Mouse (Mus musculus): ENCODE measurements around the gene Dnah2. TPM values are rescaled to one million over a fixed set of nuclear protein-coding genes. Genes with fewer than 3 reads are reported as not detected.

Dnah2 gene
- 0.37 TPM for polyA plus RNA-seq (2014; fragmentation: Illumina TruSeq; extraction: RNeasy Lipid Tissue Mini Kit (QIAGEN cat#74804); ENCODE audit: low replicate concordance)

DNA sequence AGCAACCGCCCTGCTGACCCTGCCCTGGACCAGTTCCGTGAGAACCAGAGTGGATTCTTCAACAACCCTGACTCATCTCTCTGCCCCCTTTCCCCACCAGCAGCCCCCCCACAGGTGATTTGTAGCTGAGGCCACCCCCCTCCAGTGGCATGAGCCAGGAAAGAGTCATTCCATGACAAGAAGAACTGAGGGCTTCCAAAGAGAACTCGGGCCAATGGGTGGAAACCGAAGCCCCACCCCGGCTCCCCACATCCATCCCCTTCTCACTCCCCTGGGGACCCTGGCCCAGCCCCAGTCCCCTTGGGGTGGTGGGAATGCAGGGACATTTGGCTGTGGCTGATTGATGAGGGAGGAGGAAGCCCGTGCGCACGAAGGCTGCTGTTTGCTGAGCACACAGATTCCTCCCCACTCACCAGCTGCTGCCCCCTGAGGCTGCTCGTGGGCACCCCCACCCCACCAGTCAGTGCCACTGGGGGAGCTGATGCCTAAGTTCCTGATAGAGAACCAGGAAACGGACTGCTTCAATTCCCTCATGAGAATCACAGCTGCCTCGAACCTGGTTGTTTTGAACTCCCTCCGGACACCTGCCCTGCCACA, at the start of gene Dnah2:
Gene Dnah2, minus strand, starts transcription at position 51 of the 597 bp plus-strand sequence.

DNA sequence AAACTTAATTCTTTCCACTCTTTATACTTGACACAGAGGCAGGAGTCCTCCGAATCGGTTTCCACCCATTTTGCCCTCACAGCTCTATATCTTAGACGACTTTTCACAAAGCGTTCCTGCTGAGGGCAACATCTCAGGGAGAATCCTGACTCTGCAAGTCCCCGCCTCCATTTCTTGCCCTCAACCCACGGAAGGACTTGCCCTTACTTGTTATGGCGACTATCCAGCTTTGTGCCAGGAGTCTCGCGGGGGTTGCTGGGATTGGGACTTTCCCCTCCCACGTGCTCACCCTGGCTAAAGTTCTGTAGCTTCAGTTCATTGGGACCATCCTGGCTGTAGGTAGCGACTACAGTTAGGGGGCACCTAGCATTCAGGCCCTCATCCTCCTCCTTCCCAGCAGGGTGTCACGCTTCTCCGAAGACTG, 31.2 kb upstream of the Dnah2 start, which contains the start of the genes Wrap53 and Trp53:
Gene Wrap53, minus strand, starts transcription at position 165 of the 424 bp plus-strand sequence.
Gene Trp53, plus strand, starts transcription at position 269 of the 424 bp plus-strand sequence.

DNA sequence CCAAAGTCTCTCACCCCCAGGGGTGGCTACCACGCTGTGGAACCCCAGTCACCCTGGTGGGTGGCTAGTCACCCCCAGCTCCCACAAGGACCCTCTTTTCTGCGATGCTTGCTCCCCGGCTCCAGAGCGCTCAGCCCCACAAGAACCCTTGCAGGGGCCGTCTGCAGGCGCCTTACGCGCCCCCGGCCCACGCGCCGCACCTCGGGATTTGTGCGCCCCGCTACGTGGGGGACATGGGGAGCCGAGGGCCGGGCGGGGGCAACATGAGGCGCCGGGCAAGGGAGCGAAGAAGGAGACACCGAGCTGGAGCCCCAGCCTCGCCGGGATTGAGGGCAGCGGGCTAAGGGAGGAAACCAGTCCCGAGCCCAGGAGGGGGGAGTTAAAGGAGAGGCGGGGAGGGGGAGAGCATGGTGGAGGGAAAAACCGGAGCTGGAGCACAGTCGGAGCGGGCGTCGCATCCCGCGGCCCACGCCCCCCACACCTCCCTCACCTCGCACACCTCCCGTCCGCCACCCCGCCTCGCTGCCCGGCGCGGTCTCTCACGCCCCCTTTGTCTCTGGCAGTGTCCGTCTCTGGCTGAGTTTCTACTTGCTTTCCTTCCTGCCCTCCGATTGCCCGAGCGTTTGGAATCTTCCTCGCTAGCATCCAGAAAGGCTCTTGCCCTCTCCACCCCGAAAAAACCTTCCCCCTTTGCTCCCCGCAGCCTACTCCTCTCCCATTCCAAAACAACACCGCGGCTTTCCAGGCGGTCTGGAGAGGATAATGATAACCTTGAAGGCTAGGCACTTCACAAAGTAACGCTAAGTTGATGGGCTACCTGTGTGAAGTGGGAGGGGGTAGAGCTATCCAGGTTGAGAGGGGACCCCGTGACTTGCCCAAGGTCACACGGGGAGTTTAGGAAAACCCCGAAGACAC, 11.2 kb upstream of the Dnah2 start, which contains the start of gene Efnb3:
Gene Efnb3, minus strand, starts transcription at position 355 of the 915 bp plus-strand sequence.

DNA sequence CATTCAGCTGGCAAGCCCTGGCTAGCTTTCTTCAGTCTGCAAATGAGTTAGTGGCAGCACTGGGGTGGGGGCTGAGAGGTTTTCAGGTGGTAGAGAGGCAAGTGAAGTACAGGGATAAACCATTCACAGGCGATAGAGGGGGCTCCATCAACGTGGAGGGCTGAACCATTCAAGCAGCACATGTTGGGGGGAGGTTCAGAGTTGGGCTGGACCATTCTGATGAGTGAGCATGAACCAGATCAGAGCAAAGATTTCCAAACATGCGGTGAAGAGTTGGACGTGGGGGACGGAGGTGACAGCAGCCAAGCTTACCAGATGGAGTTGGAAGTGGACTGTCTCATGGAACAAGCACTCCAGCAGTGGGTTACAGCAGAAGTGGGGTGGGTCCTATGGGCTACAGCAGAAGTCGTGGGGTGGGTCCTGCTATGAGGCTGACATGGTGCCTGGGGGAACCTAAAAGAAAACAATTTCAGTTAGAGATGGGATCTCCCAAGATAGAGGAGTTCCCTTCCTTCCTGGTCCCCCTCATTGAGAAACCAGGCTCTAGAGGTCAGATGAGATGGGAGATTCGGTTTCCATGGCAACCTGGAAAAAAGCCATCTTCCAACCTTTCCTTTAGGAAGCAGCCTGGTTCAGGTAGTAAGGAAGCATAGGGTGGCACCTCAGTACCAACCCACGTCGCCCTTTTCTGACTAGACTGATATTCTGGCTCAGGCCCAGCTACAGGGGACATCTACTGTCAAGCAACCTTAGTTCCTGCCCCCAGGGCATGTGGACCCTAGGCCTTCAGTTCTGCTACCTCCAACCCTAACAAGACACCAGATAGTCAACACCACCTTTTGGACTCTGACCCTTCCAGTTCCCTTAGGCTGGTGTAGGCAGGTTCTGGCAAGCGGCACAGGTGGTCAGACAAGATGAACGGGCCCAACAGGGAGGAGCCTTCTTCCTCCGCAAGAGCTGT, 135.4 kb downstream of the Dnah2 start, which contains the start of gene Kdm6b:
Gene Kdm6b, minus strand, starts transcription at position 455 of the 961 bp plus-strand sequence.

DNA sequence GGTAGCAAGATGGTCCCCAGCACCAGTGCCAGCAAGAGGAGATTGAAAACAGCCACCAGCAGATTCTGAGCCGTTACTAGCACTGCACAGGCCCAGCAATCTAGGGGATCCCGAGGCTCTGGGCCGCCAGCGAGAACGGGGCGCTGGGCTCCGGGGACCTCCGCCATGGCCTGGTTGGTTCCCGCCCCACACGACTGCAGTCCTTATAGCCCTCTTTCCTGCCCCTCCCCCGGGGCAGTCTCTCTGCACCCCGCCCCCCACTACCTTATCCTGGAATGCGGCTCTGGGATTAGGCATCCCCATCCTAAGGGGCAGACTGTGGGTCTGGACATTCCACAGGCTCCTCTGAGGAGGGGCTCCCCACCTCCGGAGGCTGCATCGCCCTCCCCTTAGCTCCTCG, 150.9 kb downstream of the Dnah2 start, which contains the start of gene Tmem88:
Gene Tmem88, minus strand, starts transcription at position 176 of the 400 bp plus-strand sequence.

DNA sequence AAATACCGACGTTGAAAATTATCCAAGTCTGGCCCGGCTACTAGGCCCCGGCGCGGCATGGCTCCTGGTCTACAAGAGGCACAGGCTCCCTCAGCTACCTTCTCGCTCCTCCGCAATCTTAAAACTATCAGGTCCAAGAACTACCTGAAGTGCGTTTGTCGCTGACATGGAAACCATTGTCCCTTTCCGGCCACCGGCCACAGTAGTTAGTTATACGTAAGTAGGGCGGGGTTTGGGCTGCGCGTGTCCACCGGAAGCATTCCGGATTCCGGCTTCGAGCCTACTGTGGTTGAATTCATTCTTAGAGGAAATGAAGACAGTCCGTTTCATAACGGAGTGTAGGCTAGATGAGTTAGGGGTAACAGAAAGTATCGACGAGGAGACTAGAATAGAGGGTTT, 153.7 kb downstream of the Dnah2 start, which contains the start of the genes Naa38 and Cyb5d1:
Gene Naa38, plus strand, starts transcription at position 253 of the 399 bp plus-strand sequence.
Gene Cyb5d1, minus strand, starts transcription at position 397 of the 399 bp plus-strand sequence.

Other genes starting within 250 kb of the Dnah2 start
- gene Cntrob, start 225.3 kb downstream of the Dnah2 start, polyA plus RNA-seq (2014; fragmentation: Illumina TruSeq; extraction: RNeasy Lipid Tissue Mini Kit (QIAGEN cat#74804); ENCODE audit: low replicate concordance): 3.5 TPM
- 24.4 TPM for gene Trappc1, start 225.1 kb downstream of the Dnah2 start, polyA plus RNA-seq (2014; fragmentation: Illumina TruSeq; extraction: RNeasy Lipid Tissue Mini Kit (QIAGEN cat#74804); ENCODE audit: low replicate concordance)
- gene Kcnab3, start 222.9 kb downstream of the Dnah2 start, polyA plus RNA-seq (2014; fragmentation: Illumina TruSeq; extraction: RNeasy Lipid Tissue Mini Kit (QIAGEN cat#74804); ENCODE audit: low replicate concordance): 0.37 TPM
- gene Rnf227, start 208.6 kb downstream of the Dnah2 start, polyA plus RNA-seq (2014; fragmentation: Illumina TruSeq; extraction: RNeasy Lipid Tissue Mini Kit (QIAGEN cat#74804); ENCODE audit: low replicate concordance): 2.2 TPM
- 24.6 TPM for gene Chd3, start 179.7 kb downstream of the Dnah2 start, polyA plus RNA-seq (2014; fragmentation: Illumina TruSeq; extraction: RNeasy Lipid Tissue Mini Kit (QIAGEN cat#74804); ENCODE audit: low replicate concordance)
- gene Naa38, start 153.6 kb downstream of the Dnah2 start, polyA plus RNA-seq (2014; fragmentation: Illumina TruSeq; extraction: RNeasy Lipid Tissue Mini Kit (QIAGEN cat#74804); ENCODE audit: low replicate concordance): 3.7 TPM
- gene Cyb5d1, start 153.5 kb downstream of the Dnah2 start, polyA plus RNA-seq (2014; fragmentation: Illumina TruSeq; extraction: RNeasy Lipid Tissue Mini Kit (QIAGEN cat#74804); ENCODE audit: low replicate concordance): 22.1 TPM
- gene Tmem88, start 150.9 kb downstream of the Dnah2 start, polyA plus RNA-seq (2014; fragmentation: Illumina TruSeq; extraction: RNeasy Lipid Tissue Mini Kit (QIAGEN cat#74804); ENCODE audit: low replicate concordance): 0.45 TPM
- 4.5 TPM for gene Kdm6b, start 135.4 kb downstream of the Dnah2 start, polyA plus RNA-seq (2014; fragmentation: Illumina TruSeq; extraction: RNeasy Lipid Tissue Mini Kit (QIAGEN cat#74804); ENCODE audit: low replicate concordance)
- gene Efnb3, start 11.1 kb upstream of the Dnah2 start, polyA plus RNA-seq (2014; fragmentation: Illumina TruSeq; extraction: RNeasy Lipid Tissue Mini Kit (QIAGEN cat#74804); ENCODE audit: low replicate concordance): not detected
- gene Wrap53, start 31.1 kb upstream of the Dnah2 start, polyA plus RNA-seq (2014; fragmentation: Illumina TruSeq; extraction: RNeasy Lipid Tissue Mini Kit (QIAGEN cat#74804); ENCODE audit: low replicate concordance): 0.59 TPM
- gene Trp53, start 31.2 kb upstream of the Dnah2 start, polyA plus RNA-seq (2014; fragmentation: Illumina TruSeq; extraction: RNeasy Lipid Tissue Mini Kit (QIAGEN cat#74804); ENCODE audit: low replicate concordance): 2.7 TPM
- gene Atp1b2, start 56.8 kb upstream of the Dnah2 start, polyA plus RNA-seq (2014; fragmentation: Illumina TruSeq; extraction: RNeasy Lipid Tissue Mini Kit (QIAGEN cat#74804); ENCODE audit: low replicate concordance): 2.6 TPM
- gene Shbg, start 68.8 kb upstream of the Dnah2 start, polyA plus RNA-seq (2014; fragmentation: Illumina TruSeq; extraction: RNeasy Lipid Tissue Mini Kit (QIAGEN cat#74804); ENCODE audit: low replicate concordance): not detected
- gene Sat2, start 72.9 kb upstream of the Dnah2 start, polyA plus RNA-seq (2014; fragmentation: Illumina TruSeq; extraction: RNeasy Lipid Tissue Mini Kit (QIAGEN cat#74804); ENCODE audit: low replicate concordance): 0.97 TPM
- 7.3 TPM for gene Fxr2, start 83.9 kb upstream of the Dnah2 start, polyA plus RNA-seq (2014; fragmentation: Illumina TruSeq; extraction: RNeasy Lipid Tissue Mini Kit (QIAGEN cat#74804); ENCODE audit: low replicate concordance)
- not detected for gene Sox15, start 106.2 kb upstream of the Dnah2 start, polyA plus RNA-seq (2014; fragmentation: Illumina TruSeq; extraction: RNeasy Lipid Tissue Mini Kit (QIAGEN cat#74804); ENCODE audit: low replicate concordance)
- gene Mpdu1, start 113.5 kb upstream of the Dnah2 start, polyA plus RNA-seq (2014; fragmentation: Illumina TruSeq; extraction: RNeasy Lipid Tissue Mini Kit (QIAGEN cat#74804); ENCODE audit: low replicate concordance): 15.1 TPM
- gene Cd68, start 117.0 kb upstream of the Dnah2 start, polyA plus RNA-seq (2014; fragmentation: Illumina TruSeq; extraction: RNeasy Lipid Tissue Mini Kit (QIAGEN cat#74804); ENCODE audit: low replicate concordance): 1.7 TPM
- 261 TPM for gene Eif4a1, start 123.3 kb upstream of the Dnah2 start, polyA plus RNA-seq (2014; fragmentation: Illumina TruSeq; extraction: RNeasy Lipid Tissue Mini Kit (QIAGEN cat#74804); ENCODE audit: low replicate concordance)
- gene Senp3, start 133.0 kb upstream of the Dnah2 start, polyA plus RNA-seq (2014; fragmentation: Illumina TruSeq; extraction: RNeasy Lipid Tissue Mini Kit (QIAGEN cat#74804); ENCODE audit: low replicate concordance): 73.2 TPM
- gene Tnfsf13, start 136.7 kb upstream of the Dnah2 start, polyA plus RNA-seq (2014; fragmentation: Illumina TruSeq; extraction: RNeasy Lipid Tissue Mini Kit (QIAGEN cat#74804); ENCODE audit: low replicate concordance): 26.8 TPM
- 0.41 TPM for gene Tnfsf12, start 146.7 kb upstream of the Dnah2 start, polyA plus RNA-seq (2014; fragmentation: Illumina TruSeq; extraction: RNeasy Lipid Tissue Mini Kit (QIAGEN cat#74804); ENCODE audit: low replicate concordance)
- gene Tnfsfm13, start 147.0 kb upstream of the Dnah2 start, polyA plus RNA-seq (2014; fragmentation: Illumina TruSeq; extraction: RNeasy Lipid Tissue Mini Kit (QIAGEN cat#74804); ENCODE audit: low replicate concordance): 3.9 TPM
- gene Polr2a, start 209.5 kb upstream of the Dnah2 start, polyA plus RNA-seq (2014; fragmentation: Illumina TruSeq; extraction: RNeasy Lipid Tissue Mini Kit (QIAGEN cat#74804); ENCODE audit: low replicate concordance): 15.6 TPM
- not detected for gene Slc35g3, start 212.9 kb upstream of the Dnah2 start, polyA plus RNA-seq (2014; fragmentation: Illumina TruSeq; extraction: RNeasy Lipid Tissue Mini Kit (QIAGEN cat#74804); ENCODE audit: low replicate concordance)
- 8.3 TPM for gene Zbtb4, start 216.8 kb upstream of the Dnah2 start, polyA plus RNA-seq (2014; fragmentation: Illumina TruSeq; extraction: RNeasy Lipid Tissue Mini Kit (QIAGEN cat#74804); ENCODE audit: low replicate concordance)
- gene Chrnb1, start 246.8 kb upstream of the Dnah2 start, polyA plus RNA-seq (2014; fragmentation: Illumina TruSeq; extraction: RNeasy Lipid Tissue Mini Kit (QIAGEN cat#74804); ENCODE audit: low replicate concordance): 4.4 TPM

All from small intestine, adult 10 weeks (tissue).